Mouse (Mus musculus): ENCODE measurements around the gene Gm3336.

Gene Gm3336

DNA sequence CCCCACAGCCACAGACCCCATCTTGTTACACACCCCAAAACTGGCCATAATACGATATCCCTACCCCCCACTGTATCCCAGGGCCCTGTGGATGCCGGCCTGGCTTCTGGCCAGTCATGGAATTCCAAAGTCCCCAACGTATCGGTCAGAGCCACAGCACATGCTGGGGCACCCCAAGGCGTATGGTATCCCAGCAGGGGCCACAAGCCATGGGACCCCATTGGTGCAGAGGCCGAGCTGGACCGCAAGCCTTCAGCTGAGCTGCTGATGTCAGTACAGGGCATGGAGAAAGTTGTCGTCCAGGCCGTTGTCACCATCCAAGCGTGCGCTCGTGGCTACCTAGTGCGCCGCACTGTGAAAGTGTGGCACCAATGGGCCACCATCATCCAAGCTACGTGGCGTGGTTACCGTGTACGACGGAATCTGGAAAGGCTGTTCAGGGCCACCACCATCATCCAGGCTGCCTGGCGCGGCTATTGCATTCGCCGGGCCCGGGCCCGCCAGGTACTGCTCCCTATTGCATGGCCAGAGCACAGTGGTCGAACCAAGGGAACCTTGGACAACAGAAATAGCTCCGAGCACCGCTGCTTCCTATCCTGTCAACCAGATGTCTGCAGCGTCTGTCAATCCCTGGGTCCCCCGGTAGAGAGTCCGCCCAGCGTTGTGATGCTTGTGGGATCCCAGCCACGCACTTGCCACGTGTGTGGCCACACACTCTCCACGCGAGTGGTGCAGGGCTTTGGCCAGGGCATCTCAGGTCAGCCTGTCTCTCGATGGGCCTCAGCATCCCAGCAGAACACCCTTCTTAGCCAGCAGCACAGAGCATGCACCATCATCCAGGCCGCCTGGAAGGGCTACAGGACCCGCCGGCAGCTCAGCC is 1.6 kb upstream of the Gm3336 start:
- DNase-seq (ENCODE audit: low spot score): no peak

DNA sequence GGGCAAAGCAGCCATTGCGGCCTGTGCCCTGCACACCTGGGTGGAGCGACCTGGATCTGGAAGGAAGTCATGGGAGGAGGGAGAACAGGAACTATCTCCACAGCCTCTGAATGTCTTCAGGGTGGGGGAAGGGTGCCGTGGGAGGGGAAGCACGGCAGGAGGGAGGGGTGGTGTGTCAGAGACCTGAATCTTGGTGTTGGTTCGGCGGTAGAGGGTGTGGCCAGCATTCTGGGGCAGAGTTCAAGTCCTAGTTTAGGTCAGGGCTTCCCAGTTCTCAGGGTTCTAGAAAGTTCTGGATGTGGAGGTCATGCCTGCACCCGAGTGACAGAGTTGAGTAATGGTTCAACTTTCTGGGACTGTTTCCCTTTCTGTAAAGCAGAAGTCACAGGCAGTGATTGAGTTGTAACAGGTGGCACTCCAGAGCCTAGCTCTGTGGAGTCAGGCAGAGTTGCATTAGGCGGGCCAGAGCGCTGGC is 1.5 kb downstream of the Gm3336 start:
- no peak for DNase-seq (ENCODE audit: low spot score)

DNA sequence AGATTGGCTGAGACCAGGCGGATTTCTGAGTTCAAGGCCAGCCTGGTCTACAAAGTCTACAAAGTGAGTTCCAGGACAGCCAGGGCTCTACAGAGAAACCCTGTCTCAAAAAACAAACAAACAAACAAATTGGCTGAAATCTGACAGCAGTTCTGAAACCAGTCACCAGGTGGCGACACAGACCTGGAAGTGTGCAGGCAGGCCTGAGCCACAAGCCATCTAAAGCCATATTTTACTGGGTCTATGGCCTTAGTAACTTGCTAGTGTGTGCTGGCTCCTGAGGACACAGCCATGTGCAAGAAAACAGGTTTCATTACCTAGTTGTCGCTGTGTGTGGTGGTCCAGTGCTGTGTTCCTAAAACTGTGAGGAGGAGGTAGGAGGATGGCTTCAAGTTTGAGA is 2.4 kb downstream of the Gm3336 start:
- no peak for DNase-seq (ENCODE audit: low spot score)

DNA sequence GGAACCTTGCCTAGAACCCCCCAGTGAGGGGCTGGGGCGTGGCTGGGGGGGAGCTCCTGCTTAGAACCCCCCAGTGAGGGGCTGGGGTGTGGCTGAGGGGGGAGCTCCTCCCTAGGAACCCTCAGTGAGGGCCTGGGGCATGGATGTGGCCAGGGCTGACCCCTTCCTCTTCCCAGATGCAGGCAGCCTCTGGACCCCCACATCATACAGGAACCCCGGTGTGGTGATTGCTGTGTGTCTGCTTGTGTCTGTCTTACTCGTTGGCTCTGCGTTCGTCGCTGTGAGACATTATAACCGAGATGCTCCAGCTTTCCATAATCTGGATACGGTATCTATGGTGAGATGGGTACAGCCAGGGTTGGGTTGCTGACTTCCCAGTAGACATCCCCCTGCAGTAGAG is 3.3 kb downstream of the Gm3336 start:
- no peak for DNase-seq (ENCODE audit: low spot score)

DNA sequence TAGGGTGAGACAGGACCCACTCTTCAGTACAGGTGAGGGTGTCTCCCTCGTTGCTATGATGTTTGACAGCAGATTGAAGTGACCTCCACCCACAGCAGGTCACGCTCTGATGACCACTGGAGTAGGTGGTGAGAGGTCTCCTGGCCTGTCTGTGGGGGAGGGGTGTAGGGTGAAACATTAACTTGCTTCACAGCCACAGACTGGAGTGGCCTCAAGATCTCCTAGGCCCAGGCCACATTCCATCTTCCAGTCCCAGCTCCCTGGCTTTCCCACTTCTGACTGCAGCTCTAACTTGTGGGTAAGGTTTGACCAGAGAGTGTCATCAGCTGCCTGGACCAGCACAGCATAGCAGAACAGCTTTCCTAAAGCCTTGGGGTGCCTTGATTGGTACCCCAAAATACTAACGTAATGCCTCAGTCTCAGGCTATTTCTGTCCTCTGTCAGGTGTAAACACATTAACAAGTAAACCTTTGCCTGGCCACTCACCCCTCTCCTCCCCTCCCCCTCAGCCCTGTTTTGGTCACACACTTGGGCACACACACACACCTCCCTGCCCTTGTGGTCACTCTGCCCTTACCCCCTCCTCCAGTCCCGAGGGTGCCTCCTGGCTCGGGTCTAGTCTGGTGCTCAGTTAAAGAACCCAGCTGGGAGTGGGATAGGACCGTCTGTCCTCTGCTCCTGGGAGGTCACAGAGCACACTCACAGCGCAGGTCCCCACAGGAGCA is 5.3 kb downstream of the Gm3336 start, which contains the start of gene Pde4c:
Gene Pde4c, plus strand, starts transcription at position 235 of the 725 bp plus-strand sequence.
- no peak for DNase-seq (ENCODE audit: low spot score)

DNA sequence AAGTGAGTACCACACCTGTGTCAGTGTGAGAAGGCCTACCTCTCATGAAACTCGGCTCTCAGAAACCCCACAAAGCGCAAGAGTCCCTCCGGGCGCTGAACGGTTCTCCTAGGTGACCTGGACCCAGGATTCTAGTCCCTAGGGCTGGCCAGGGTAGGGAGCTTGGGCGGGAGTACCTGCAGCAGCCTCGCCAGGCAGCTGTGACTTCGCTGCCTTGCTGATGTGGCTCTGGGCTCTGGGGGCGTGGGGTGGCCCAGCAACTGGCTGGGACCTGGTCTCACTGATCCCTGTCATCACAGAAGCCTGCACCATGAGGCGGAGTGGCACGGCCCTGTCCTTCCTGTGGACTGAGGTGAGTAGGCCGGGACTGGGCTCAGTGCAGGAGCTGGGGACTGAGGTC is 5.9 kb downstream of the Gm3336 start:
- DNase-seq (ENCODE audit: low spot score): no peak

DNA sequence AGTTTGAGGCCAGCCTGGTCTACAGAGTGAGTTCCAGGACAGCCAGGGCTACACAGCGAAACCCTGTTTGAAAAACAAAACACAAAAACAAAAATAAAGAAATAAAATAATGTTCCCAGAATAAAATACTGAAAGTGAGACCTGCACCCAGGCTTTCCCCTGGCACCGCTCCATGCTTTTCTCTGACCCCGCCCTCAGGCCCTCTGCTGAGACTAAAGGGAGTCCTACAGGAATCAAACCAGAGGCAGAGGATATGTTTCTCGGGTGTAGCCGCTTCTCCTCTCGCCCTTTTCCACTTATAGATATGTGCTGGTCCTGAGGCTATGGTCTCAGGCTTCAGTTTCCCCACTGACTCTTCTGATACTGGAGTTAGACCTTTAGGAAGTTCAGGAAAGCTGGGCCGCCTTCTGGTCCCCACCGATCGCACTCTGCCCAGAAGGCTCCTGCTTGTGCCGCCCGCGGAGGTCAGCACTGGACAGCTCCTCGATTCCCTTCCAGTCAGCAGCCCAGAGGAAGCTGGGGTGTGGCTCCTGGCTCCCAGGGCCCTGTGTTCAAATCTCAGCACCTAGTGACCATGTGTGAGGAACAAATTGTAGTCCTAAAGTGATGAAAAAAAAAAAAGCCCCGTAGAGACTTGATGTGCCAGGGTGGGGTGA is 7.6 kb downstream of the Gm3336 start:
- DNase-seq (ENCODE audit: low spot score): no peak

DNA sequence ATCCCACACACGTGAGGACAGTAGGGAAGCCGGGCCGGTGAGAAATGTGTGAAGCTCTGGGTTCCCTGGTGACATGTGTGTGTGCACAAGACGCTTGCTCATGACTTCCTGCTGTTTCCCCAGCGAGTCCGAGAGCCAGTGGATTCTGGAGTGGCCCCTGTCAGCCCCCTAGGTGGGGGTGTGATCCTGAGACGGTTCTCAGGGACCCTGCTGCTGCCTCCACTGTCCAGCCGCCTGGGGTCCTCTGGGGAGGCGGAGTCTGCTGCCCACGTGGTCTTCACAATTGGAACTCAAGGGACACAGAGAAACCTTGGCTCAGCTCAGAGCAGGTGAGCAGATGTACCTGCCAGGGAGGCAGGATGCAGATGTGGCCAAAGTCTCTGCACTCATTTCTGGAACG is 8.4 kb downstream of the Gm3336 start:
- DNase-seq (ENCODE audit: low spot score): no peak

DNA sequence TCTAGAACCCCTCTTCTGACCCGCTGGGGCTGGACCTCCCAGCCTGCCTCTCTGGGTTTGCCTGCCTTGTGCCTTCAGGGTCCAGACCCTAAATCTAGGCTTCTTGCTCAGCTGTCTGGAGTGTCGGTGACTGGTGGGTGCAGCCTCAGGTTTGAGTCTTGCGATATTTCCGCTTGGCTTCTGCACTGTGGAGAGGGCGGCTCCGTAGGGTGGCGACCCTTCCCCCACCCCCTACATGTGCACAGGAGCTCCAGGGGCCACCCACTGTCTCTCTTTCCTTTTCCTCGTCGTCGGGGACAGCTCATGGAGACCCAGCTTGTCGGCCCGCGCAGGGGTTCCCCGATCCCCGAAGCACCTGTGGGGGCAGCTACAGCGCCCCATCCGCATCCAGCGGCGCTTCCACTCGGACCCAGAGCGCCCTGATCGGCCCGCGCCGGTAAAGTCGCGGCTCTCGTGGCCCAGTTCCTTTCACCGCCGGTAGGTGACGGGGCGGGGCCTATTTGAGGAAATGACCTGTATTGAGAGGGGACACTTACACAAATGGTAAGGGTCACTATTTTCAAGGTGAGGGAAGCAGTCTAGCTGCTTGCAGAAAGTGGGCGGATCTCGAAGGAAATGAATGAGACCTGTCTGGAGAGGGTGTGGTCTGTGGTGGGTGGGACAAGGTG is 11.6 kb downstream of the Gm3336 start:
- no peak for DNase-seq (ENCODE audit: low spot score)

DNA sequence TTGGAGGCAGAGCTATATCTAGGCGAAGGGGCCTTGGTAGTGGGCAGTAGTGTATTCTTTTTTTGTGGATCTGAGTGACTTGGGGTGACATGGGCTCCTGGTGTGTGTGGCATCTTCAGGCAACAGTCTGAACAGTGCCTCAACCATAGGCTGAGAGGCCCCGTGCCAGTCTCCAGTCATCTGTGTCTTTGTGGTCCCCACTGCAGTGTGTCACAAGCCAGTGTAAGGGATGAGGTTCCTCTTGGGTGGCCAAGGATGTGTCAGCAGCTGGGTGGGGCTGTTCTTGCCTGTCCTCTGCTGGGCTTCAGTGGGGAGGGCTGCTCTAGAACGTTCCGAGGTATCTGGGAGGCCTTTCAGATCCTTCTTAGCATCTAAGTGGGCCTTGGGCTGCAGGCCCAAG is 12.6 kb downstream of the Gm3336 start:
- no peak for DNase-seq (ENCODE audit: low spot score)

DNA sequence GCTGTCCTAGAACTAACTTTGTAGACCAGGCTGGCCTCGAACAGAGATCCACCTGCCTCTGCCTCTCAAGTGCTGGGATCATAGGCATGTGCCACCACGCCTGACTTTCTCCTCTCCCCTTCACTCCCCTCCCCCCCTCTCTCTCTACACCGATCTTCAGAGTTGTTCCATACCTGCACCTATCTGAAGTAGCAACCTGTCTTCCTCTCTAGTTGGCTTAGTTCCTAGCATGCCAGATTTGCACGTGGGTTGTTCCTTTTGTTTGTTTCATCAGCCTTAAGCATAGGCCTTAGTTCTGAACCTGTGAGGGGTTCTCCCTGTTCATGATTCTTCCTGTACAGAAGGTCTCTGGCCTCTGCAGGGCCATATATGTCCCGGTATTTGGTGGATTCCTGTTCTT is 19.4 kb downstream of the Gm3336 start:
- no peak for DNase-seq (ENCODE audit: low spot score)

DNA sequence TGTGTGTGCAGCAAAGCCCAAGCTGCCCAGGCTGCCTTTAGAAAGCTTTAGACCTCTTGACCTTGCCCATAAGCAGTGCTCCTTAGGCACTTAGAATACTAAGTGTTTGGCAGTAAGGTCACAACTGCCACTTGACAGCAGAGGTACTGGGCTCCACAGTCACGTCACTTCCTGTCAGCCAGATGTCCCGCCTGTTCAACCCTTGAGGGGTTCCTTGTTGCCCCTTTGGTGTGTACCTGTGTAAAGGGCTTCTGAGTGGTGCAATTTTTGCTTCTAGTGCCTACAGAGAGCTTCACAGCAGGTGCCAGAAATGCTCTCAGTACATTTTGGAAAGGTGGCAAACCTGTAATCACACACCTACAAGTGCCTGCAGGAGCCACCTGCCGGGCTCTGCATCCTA is 19.9 kb downstream of the Gm3336 start:
- DNase-seq (ENCODE audit: low spot score): no peak

DNA sequence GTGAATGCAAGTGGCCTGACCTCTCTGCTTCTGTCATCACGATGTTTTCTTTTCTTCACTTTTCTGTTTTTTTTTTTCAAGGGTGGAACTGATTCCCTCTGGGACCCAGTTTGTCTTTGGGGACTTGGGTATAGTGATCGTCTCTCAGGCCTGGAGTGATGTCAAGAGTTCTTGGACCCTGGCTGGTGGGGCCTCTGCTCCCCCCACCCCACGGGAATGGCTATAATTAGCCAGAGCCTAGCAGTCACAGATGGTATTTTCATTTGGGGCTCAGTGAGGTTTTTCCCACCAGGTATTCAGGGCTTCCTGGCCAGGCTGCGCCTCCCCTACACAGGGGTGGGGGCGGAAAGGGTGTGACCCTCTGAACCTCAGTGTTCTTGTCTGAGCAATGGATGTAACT is 23.3 kb downstream of the Gm3336 start:
- no peak for DNase-seq (ENCODE audit: low spot score)

DNA sequence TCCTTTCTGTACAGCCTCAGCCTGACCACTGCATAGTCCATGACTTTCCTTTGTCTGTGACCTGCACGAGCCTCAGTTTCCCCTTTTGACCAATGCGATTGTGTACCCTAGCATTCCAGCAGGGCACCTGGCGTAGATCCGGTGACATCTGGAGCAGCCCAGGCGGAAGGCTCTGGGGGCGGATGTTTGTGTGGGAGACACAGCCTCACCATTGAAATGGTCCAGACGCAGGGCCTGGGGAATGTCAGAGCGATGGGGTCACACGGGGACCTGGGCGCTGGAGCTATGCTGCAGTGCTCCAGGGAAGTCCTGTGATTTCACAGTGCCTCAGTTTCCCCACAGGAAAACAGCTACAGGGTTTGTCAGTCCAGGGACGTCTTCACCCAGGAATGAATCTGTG is 23.8 kb downstream of the Gm3336 start:
- no peak for DNase-seq (ENCODE audit: low spot score)

DNA sequence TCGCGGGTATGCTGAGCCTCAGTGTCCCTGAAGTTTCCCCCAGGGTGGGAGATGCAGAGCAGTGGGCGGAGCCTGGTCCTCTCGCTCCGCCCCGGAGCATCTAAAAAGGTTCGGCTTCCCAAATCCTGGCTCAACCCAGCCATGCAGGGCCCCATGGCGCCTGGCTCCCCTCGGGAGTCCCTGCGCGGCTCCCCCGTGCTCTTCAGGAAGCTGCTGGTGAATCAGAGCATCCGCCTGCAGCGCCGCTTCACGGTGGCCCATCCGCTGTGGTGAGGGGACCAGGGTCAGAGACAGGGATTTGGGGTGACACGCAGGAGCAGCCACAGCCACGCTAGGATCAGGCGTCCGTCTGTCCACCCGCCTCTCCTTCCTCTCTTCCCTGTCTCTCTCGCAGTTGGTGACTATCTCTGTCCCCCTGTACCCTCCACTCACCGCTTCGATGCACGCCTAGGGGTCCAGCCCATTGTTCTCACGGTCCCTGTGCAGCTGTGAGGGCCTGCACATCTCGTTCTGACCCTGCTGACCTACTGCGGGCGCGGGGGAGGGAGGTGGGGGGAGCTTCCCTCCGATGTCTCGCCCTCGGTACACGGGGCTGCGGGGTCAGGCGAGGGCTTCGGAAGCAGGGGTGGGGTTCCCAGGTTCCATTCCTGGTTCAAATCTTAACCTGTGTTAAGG is 24.8 kb downstream of the Gm3336 start:
- no peak for DNase-seq (ENCODE audit: low spot score)

DNA sequence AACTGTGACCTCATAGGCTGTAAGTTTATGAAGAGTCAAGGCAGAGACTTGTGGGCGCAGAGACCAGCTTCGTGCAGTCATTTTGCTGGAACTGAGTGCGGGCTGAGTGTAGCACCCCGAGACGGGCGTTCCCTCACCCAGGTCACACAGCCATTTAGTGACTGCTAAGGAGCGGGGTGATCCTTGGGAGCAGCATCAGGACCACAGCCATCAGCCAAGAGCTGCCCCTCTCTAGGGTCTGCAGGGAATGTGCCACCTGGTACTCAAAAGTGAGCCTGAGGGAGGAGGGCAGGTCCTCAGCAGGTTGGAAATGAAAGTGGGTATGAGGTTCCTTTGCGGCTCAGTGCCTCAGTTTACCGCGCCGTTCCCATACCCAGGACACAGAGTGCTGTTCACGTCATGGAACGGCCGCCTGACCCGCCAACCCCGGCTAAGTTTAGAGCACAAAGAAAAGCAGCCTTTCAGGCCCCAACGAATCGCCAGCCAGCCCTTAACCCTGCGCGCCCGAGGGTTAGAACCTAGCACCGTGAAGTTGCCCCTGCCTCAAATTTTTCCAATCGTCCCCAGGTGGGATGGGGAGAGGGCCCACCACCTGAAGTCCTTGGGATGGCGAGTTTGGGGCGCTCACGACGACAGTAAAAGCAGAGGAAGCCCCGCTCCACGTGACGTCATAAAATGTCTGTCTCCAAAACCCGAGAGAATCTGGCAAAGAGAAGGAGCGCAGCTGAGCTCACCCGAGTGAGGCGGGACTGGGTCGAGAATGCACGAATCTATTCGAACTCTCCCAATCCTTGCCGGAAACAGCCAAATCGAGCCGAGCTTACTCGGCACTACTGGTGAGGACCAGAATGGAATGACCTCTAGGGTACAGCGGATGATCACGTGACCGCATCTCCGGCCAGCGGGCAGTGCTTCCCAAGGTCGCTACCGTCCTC is 25.6 kb downstream of the Gm3336 start:
- DNase-seq (ENCODE audit: low spot score): no peak

DNA sequence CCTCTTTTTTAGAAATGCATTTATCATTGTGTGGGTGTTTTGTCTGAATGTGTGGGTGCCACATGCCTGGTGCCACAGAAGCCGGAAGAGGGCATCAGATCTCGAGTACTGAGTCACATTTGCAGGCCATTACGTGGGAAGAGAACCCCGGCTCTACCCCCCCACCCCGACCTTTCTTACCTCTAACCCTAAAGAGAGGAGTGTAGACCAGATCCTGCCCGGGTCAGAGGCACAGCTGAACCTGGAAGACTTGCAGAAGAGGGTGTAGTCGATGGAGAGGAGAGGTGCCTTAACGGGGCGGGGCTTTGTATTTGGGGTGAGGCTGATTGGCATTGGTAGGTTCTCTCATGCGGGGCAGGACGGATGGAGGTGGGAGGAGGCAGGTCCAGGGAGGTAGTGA is 26.5 kb downstream of the Gm3336 start:
- no peak for DNase-seq (ENCODE audit: low spot score)

DNA sequence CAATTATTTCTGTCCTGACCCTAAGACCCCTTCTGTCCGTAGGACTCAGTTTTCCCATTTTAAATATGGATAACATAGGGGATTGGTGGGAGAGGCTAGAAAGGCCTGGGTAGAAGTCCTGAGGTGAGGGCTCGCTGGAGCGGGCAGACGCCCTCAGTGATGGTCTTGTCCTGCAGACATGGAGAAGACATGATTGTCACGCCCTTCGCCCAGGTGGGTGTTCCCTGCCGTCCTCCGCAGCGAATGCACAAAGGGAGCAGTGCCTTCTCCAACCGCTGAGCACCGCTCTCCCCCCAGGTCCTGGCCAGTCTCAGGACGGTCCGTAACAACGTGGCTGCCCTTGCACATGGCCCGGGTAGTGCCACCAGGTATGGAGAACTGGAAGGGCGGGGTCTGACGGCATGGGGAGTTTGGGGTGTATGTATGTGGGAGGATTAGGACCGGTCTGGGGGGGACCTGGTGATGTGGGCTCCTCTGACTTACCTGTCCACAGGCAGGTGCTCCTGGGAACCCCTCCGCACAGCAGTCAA is 27.4 kb downstream of the Gm3336 start:
- no peak for DNase-seq (ENCODE audit: low spot score)

DNA sequence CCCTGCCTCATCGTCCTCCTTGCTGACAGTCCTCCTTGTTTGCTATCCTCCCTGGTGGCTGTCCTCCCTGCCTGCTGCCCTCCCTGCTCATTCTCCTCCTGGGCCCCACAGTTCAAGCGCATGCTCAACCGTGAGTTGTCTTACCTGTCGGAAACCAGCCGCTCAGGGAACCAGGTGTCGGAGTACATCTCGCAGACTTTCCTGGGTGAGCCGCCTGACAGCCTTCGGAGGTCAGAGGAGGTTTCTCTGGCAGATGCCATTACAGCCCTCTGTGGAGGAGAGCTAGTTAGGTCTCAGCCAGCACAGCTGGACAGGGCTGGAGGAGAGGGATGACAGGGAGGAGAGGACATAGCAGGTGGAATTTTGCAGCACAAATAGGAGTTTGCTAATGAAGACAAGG is 28.3 kb downstream of the Gm3336 start:
- no peak for DNase-seq (ENCODE audit: low spot score)

DNA sequence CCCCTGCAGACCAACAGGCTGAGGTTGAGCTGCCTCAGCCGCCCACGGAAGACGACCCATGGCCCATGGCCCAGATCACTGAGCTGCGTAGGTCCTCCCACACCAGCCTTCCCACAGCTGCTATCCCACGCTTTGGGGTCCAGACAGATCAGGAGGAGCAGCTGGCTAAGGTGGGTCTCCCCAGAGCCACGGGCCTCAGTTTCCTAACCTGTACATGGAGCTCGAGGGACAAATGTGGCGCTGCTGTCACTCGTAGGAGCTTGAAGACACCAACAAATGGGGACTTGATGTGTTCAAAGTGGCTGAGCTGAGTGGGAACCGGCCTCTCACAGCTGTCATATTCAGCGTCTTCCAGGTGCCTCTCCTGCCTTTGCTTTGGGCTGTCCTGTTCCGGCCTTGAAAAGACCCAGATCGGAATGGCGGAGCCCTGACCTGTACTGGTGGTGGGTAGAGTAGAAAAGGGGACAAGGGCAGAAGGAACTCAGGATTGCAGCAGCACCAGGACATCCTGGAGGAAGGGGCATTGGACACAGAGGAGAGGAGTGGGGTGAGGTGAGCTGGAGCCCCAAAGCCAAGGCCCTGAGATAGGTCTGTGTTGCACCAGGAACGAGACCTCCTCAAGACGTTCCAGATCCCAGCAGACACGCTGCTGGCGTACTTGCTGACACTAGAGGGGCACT is 29.0 kb downstream of the Gm3336 start:
- no peak for DNase-seq (ENCODE audit: low spot score)
